Mouse (Mus musculus): ENCODE measurements around the gene Wdr90. TPM values are rescaled to one million over a fixed set of nuclear protein-coding genes. Genes with fewer than 3 reads are reported as not detected.
"Not testable (repeated sequence)": the region's sequence is repeated elsewhere in the genome, so short reads cannot be mapped to it uniquely, and the experiment has no call there.

Gene Wdr90
- total RNA-seq, 1 experiment from 2014 or later: 13.0 TPM

DNA sequence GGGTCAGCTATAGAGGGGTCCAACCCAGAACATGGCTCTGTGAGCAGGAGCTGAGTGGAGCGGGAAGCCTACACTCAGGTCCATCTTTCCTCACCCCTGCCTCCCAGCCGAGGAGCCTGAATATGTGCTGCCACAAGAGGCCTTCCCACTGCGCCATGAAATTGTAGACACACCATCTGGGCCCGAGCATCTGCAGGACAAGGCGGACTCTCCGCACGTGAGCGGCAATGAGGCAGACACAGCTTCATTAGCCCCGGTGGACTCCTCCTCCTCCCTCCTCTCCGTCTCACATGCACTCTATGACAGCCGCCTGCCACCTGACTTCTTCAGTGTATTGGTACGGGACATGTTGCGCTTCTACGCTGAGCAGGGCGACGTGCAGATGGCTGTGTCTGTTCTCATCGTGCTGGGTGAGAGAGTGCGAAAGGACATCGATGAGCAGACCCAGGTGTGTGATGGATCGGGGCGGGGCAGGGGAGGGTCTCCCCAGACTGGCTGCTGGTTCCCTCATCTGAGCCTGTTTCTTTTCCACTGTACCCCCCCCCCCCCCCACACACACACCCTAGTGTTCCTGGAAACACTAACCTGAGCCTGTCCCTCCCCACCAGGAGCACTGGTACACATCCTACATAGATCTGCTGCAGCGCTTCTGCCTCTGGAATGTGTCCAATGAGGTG, 33.6 kb downstream of the Wdr90 start:
- no peak for ATAC-seq (replicated peaks in 1 of 2; ENCODE audit: insufficient read depth in 1 of 2, low FRiP score in 2 of 2, low TSS enrichment in 1 of 2, low read depth in 1 of 2, poor library complexity in 2 of 2, severe bottlenecking in 2 of 2)

DNA sequence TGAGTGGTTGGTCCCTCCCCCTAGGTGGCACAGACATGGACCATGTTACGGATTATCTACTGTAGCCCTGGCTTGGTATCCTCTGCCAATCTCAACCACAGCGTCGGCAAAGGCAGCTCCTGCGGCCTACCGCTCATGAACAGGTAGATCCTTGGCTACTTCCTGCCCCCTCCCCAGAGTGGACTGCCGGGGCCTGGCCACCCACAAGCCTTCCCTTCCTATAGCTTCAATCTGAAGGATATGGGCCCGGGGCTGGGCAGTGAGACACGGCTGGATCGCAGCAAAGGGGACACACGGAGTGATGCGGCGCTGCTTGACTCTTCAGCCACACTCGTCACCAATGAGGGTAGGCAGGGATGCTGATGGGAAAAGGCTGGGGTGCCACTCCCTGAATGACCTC, 34.3 kb downstream of the Wdr90 start:
- ATAC-seq (replicated peaks in 1 of 2; ENCODE audit: insufficient read depth in 1 of 2, low FRiP score in 2 of 2, low TSS enrichment in 1 of 2, low read depth in 1 of 2, poor library complexity in 2 of 2, severe bottlenecking in 2 of 2): no peak

DNA sequence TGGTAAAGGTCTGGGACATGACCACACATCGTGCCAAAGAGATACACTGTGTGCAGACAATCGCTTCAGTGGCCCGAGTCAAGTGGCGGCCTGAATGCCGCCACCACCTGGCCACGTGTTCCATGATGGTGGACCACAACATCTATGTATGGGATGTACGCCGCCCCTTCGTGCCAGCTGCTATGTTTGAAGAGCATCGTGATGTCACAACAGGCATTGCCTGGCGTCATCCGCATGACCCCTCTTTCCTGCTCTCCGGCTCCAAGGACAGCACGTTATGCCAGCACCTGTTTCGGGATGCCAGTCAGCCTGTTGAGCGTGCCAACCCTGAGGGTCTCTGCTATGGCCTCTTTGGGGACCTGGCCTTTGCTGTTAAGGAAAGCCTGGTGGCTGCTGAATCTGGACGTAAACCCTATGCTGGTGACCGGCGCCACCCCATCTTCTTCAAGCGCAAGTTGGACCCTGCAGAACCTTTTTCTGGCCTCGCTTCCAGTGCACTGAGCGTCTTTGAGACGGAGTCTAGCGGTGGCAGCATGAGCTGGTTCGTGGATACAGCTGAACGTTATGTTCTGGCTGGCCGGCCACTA, 35.2 kb downstream of the Wdr90 start:
- no peak for ATAC-seq (replicated peaks in 1 of 2; ENCODE audit: insufficient read depth in 1 of 2, low FRiP score in 2 of 2, low TSS enrichment in 1 of 2, low read depth in 1 of 2, poor library complexity in 2 of 2, severe bottlenecking in 2 of 2)

DNA sequence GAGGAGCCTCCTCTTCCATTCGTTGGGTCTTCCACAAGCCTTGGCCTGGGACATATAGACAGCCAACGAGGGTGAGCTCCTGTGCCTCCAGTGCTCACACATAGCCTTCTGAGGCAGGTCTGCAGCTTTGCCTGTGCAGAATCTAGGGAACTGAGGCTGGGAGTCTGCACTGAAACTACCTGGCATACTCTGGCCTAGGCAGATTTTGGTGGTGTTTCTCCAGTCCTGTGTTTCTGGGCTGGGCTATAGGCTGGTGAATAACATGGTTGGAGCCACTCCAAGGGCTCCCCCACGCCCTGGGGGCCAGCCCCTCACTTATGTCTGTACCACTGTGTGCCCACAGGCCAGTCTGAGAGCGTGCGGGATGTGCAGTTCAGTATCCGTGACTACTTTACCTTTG, 36.0 kb downstream of the Wdr90 start:
- ATAC-seq (replicated peaks in 1 of 2; ENCODE audit: insufficient read depth in 1 of 2, low FRiP score in 2 of 2, low TSS enrichment in 1 of 2, low read depth in 1 of 2, poor library complexity in 2 of 2, severe bottlenecking in 2 of 2): no peak

DNA sequence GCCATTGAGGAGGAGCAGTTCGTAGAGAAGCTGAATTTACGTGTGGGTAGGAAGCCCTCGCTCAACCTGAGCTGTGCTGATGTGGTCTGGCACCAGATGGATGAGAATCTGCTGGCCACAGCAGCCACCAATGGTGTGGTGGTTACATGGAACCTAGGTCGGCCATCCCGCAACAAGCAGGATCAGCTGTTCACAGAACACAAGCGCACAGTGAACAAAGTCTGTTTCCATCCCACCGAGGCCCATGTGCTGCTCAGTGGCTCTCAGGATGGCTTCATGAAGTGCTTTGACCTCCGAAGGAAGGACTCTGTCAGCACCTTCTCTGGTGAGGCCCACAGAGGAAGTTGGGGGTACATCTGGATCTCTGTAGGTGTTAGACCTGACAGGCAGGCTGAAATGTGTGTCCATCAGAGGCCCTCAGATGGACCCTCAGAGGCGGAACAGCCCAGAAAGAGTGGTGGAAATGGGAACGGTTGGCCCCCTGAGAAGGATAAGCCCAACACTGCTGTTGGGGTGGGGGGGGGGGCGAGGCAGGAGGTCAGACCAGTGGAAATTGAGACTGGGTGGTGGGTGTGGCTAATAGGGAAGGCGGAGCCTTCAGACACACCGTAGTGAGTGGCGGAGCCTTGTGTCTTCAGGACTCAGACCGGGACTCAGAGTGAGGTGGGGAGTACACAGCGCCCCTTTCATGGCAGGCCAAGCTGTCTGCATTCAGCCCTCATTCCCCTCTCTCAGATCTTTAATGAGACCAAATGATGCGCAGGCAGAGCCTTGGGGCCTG, 36.7 kb downstream of the Wdr90 start:
- ATAC-seq (replicated peaks in 1 of 2; ENCODE audit: insufficient read depth in 1 of 2, low FRiP score in 2 of 2, low TSS enrichment in 1 of 2, low read depth in 1 of 2, poor library complexity in 2 of 2, severe bottlenecking in 2 of 2): no peak

DNA sequence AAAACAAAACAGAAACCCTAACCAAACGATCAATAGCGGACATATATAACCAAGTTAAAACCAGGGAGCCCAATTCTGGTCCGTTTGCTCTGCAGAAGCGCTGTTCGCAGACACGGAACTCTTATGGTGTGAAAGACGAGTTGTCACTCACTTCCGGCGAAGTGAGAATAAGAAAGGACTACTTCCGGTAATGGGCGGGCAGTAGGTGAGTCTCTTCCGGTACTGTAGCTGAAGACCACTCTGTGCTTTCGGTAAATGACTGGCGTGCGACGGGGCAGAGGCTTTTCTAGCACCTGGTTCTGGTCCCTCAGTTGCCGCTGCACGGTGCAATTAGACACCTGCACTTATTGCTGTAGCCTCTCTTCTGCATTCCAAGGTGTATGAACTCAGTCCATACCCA, 37.8 kb downstream of the Wdr90 start, which contains the start of gene Wdr24:
TSS of gene Wdr24 (plus strand) at position 176 of the 400 bp plus-strand sequence.
- peak; percentile 68 to 78; a peak in 3 of 4 replicates for ATAC-seq (replicated peaks in 1 of 2; ENCODE audit: insufficient read depth in 1 of 2, low FRiP score in 2 of 2, low TSS enrichment in 1 of 2, low read depth in 1 of 2, poor library complexity in 2 of 2, severe bottlenecking in 2 of 2)

DNA sequence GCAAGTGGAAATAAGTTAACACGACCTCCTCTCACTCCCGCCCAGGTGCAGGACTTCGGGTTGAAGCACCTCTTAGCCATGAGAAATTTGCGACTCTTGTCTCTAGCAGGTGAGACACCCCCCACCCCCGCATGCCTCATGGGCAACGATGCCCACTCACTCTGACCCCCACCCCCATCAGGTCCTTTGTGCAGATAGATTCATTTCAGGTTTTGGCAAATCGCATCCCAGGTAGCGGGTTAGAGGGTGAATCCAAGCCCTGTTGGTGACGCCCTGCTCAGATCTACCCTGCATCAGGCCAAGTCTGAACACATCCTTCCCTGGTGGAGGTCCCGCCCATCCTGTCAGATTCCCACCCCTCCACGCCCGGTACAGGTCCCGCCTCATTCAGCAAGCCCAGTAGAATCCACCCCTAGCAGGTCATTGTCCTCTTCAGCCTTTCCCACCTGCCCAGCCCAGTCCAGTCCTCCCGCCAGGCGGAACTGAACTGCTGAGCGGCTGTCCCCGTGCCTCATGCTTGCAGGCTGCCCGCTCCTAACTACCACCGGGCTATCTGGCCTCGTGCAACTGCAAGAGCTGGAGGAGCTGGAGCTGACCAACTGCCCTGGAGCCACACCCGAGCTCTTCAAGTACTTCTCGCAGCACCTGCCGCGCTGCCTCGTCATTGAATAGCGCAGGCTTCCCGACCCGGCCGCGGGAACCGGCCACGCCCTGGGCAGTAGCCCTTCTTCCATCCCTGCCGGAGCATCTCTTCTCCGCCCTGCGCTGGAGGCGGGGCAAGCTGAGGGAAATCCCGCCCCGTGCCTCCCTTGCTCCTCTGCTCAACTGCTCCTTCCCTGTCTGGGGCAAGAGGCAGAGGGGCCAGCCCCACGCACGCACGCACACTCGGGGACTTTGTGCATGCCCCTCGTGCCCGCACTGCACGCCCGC, 42.2 kb downstream of the Wdr90 start:
- ATAC-seq (replicated peaks in 1 of 2; ENCODE audit: insufficient read depth in 1 of 2, low FRiP score in 2 of 2, low TSS enrichment in 1 of 2, low read depth in 1 of 2, poor library complexity in 2 of 2, severe bottlenecking in 2 of 2): 0 out of 4 replicates have a peak, but pooled peaks of 1 of the 2 experiments have one; percentile 22

DNA sequence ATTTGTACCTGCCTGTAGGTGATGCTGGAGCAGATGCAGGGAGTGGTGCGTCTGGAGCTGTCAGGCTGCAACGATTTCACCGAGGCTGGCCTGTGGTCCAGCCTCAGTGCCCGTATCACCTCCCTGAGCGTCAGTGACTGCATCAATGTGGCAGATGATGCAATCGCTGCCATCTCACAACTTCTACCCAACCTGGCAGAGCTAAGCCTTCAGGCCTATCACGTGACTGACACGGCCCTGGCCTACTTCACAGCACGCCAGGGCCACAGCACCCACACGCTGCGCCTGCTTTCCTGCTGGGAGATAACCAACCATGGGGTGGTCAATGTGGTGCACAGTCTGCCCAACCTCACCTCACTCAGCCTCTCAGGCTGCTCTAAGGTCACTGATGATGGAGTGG, 43.6 kb downstream of the Wdr90 start:
- ATAC-seq (replicated peaks in 1 of 2; ENCODE audit: insufficient read depth in 1 of 2, low FRiP score in 2 of 2, low TSS enrichment in 1 of 2, low read depth in 1 of 2, poor library complexity in 2 of 2, severe bottlenecking in 2 of 2): no peak

DNA sequence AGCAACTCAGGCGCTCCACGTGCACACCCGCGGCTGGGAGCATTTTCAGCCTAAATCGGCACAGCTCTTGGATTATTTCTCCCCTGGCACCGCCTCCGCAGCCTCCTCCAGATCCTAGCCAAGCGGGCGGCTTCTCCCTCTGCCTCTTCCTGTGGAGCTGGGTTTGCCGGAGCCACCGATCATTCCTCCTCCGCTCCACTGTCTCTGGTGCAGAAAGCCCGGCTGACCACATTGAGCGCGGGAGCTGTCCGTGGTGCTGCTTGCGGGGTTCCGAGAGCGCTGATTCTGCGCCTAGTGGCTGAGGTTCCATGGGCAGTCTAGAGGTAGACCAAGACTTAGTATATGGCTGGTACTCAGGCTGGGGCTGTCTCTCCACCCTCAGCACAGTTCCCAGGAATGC, 47.8 kb downstream of the Wdr90 start:
- peak; percentile 75 to 88 for ATAC-seq (replicated peaks in 1 of 2; ENCODE audit: insufficient read depth in 1 of 2, low FRiP score in 2 of 2, low TSS enrichment in 1 of 2, low read depth in 1 of 2, poor library complexity in 2 of 2, severe bottlenecking in 2 of 2)

DNA sequence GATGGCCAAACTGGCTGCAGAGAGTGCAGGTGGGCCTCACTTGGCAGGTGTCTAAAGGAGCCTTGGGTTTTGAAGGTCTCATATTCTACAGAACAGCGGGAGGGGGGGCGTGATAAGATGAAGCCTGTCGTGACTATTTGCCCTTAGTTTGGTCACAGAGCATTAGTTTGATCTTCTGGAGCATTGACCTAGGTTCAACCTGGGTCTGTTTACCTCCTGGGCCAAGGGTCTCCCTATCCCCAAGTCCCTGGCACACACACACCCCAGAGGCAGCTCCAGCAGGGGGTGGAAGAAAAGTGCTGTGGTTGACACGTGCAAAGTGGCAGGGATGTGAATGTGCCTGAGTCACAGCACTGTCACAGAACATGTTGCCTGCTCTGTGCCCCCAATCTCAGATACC, 50.4 kb downstream of the Wdr90 start:
- ATAC-seq (replicated peaks in 1 of 2; ENCODE audit: insufficient read depth in 1 of 2, low FRiP score in 2 of 2, low TSS enrichment in 1 of 2, low read depth in 1 of 2, poor library complexity in 2 of 2, severe bottlenecking in 2 of 2): no peak

DNA sequence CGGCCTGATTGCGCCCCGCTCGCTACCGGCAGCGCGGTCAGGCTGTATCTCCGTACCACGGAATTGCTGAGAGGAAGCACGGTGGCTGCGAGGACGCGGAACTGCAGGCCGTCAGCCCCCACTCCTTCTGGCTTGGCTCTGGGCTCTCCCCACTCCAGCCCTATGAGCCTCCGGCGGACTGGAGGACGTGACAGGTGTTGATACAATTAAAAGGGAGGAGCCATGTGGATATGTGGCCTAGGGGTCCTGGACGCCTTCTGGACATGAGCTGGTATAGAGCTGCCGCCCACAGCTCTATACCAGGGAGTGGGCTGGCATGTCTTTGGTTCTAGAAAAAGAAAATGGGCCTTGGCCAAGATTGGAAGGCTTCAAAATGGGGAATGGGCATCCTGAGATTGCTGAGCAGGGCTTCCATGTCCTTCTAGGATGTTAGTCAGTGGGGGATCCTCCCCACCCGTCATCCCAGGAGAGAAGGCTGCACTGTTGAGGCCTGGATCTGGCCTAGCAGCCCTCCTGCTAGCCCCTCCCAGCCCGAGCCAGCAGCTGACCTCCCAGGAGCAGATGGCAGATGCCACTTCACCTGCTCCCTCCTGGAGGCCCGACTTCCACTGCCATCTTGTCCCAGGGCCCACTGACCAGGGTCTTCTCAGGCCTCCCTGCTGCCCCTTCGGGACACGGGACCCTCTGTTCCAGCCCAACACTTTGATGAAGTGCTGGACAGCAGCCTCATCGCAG, 51.5 kb downstream of the Wdr90 start:
- no peak for ATAC-seq (replicated peaks in 1 of 2; ENCODE audit: insufficient read depth in 1 of 2, low FRiP score in 2 of 2, low TSS enrichment in 1 of 2, low read depth in 1 of 2, poor library complexity in 2 of 2, severe bottlenecking in 2 of 2)

DNA sequence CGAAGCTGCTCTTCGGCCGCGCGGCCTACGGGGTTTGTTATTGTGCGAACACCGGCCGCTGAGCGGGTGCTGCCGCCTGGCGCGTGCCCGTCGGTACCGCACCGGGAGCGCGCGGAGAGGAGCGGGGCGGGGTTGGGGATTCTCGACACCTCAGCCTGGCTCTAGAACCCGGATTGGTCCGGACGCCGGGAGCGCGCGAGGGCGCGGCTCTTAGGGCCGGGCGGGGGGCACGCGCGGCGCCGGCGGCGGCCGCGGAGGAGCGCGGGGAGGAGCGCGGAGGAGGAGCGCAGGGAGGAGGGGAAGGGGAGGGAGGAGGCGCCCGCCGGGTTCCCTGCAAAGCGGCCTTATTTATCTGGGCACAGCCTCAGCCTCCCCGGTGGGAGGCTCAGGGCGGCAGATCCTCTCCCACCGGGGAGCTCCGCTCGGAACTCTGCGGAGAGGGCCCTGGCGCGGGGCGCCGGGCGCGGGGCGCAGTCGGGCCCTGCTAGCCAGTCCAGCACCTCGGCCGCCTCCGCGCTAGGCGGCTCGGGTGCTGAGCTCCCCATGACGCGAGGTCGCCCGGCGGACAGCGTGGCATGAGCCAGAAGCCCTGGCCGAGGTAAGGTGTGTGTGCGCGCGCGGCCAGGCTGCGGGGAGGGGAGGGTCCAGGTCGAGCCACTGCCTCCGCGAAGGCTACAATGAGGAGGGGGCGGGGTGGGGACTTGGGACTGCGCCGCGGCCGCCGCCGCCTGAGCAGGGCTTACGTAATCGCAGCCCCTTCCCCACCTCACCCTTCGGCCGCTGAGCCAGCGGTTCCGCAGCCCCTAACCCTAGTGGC, 52.3 kb downstream of the Wdr90 start, which contains the start of gene Fbxl16:
TSS of gene Fbxl16 (plus strand) at position 297 of the 817 bp plus-strand sequence.
- ATAC-seq (replicated peaks in 1 of 2; ENCODE audit: insufficient read depth in 1 of 2, low FRiP score in 2 of 2, low TSS enrichment in 1 of 2, low read depth in 1 of 2, poor library complexity in 2 of 2, severe bottlenecking in 2 of 2): no peak

DNA sequence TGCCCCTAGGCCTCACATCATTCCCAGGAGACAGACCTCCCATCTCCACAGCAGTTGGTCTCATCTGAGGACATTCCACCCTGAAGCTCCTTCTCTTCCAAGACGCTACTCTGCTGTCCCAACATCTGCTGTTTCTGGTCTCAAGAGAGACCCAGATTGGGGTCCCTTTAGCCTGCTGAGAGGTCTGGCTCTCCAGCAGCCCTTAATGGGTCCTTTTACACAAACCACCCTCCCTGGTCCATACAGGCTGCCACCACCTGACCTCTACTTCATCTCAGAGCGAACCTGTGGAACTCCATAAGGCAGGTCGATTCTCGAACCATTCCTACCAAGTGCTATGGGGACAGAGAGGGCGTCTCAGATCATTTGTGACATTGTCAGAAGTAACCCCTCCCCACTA, 53.3 kb downstream of the Wdr90 start:
- no peak for ATAC-seq (replicated peaks in 1 of 2; ENCODE audit: insufficient read depth in 1 of 2, low FRiP score in 2 of 2, low TSS enrichment in 1 of 2, low read depth in 1 of 2, poor library complexity in 2 of 2, severe bottlenecking in 2 of 2)

DNA sequence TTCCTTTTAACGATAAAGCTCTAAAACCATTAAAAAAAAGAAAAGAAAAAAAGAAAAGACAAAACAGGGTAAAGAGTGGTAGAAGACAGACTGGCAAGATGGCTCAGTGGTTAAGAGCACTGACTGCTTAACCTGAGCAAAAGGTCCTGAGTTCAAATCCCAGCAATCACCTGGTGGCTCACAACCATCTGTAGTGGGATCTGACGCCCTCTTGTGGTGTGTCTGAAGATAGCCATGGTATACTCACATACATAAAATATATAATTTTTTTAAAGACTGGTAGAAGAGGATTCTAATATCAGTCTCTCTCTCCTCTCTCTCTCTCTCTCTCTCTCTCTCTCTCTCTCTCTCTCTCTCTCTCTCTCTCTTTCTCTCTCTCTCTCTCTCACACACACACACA, 53.8 kb downstream of the Wdr90 start:
- ATAC-seq (replicated peaks in 1 of 2; ENCODE audit: insufficient read depth in 1 of 2, low FRiP score in 2 of 2, low TSS enrichment in 1 of 2, low read depth in 1 of 2, poor library complexity in 2 of 2, severe bottlenecking in 2 of 2): not testable (repeated sequence)

DNA sequence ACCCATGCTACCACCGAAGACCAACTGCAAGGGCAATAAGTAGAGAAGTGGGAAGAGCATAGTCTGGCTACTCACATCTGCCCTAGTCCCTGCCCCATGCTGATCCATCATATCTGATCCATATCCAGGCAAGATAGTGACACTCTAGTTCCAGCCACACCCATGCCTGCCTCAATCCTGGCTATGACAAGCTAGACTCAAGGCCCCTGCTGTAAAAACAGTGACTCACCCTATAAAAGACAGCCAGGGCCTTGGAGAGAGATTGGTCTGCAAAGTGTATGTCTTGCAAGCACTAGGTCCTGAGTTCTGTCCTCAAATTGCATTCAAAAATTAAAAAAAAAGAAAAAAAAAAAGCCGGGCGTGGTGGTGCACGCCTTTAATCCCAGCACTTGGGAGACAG, 54.8 kb downstream of the Wdr90 start:
- no peak for ATAC-seq (replicated peaks in 1 of 2; ENCODE audit: insufficient read depth in 1 of 2, low FRiP score in 2 of 2, low TSS enrichment in 1 of 2, low read depth in 1 of 2, poor library complexity in 2 of 2, severe bottlenecking in 2 of 2)

Data from hematopoietic stem cell, adult 5-6 weeks (primary cell).